Mouse (Mus musculus) brain, embryonic 14.5 days (tissue): ENCODE data around the gene Tenm2.

ENCODE experiments used
- CTCF ChIP-seq: fragments of 200-500 bp; IDR thresholded peaks from 2 replicates; pipeline ENCODE4 v1.5.1; 2012; ENCODE audit warnings: inconsistent platforms, mild to moderate bottlenecking, moderate library complexity, borderline replicate concordance; ENCODE audit not compliant: insufficient read depth, insufficient read length; ENCODE audit errors: extremely low read depth
- POLR2A ChIP-seq: fragments of 200-500 bp; IDR thresholded peaks from 2 replicates; pipeline ENCODE4 v1.6.1; 2012; ENCODE audit warnings: mild to moderate bottlenecking, inconsistent platforms, borderline replicate concordance; ENCODE audit not compliant: poor library complexity, insufficient read depth, insufficient read length, severe bottlenecking; ENCODE audit errors: extremely low read depth

- no peak for TF ChIP-seq POLR2A
- TF ChIP-seq CTCF, result no peak
Observed at GRCm38 (mm10) chr11:37153933-37154880, 81.6 kb downstream of the Tenm2 start.
